Mouse (Mus musculus): ENCODE data around the gene Syde2.
A peak's percentile ranks its signal among the peaks of the same experiment; 100 is the strongest.

GRCm38 (mm10) chr3:146004347-146005051 lies 16.8 kb downstream of the Syde2 start:
- TF ChIP-seq GABPA (IDR thresholded peaks at IDR 0.05; ENCODE audit: insufficient replicate concordance, low read depth, low read length) (no peak), POLR2A (IDR thresholded peaks at IDR 0.05; ENCODE audit: low read depth, low read length) (no peak), RAD21 (IDR thresholded peaks at IDR 0.05; ENCODE audit: low read depth, low read length) (no peak), MXI1 (IDR thresholded peaks at IDR 0.05; ENCODE audit: low read depth, low read length) (no peak), MAX (IDR thresholded peaks at IDR 0.05; ENCODE audit: low read length) (no peak), ZNF384 (IDR thresholded peaks at IDR 0.05; ENCODE audit: low read depth, low read length) (no peak), CHD2 (IDR thresholded peaks at IDR 0.05; ENCODE audit: low read length) (no peak), CTCF (conservative IDR thresholded peaks at IDR 0.05 in 1 of 2, IDR thresholded peaks at IDR 0.05 in 1 of 2; ENCODE audit: low read depth in 2 of 2, low read length in 2 of 2) (no peak), USF1 (IDR thresholded peaks at IDR 0.05; ENCODE audit: low read depth, low read length) (peak; percentile 17; the same call in 1 of the 2 replicates), SIN3A (IDR thresholded peaks at IDR 0.05; ENCODE audit: low read length) (no peak)

All from CH12.LX (cell line).